Mouse (Mus musculus) stomach, embryonic 16.5 days (tissue): ENCODE measurements around the gene Gm34302. TPM values are rescaled to one million over a fixed set of nuclear protein-coding genes. Genes with fewer than 3 reads are reported as not detected.

Source experiments
- ATAC-seq: fragments of 200-750 bp; cut with Nextera tagmentation; 2 replicates; pipeline ENCODE4 v1.8.0; 2017; ENCODE audit warnings: moderate number of reproducible peaks, moderate TSS enrichment; ENCODE audit not compliant: insufficient read depth, low FRiP score
- H3K27ac ChIP-seq: fragments of 300-500 bp; sonication (generic); 2 replicates; pipeline ENCODE4 v1.5.1; 2014; ENCODE audit warnings: low read length
- H3K27me3 ChIP-seq: fragments of 300-500 bp; sonication (generic); 2 replicates; pipeline ENCODE4 v1.6.1; 2014; ENCODE audit warnings: low read length, control low read depth, mixed read lengths; ENCODE audit not compliant: control insufficient read depth, insufficient read depth
- H3K36me3 ChIP-seq: fragments of 300-500 bp; sonication (generic); 2 replicates; pipeline ENCODE4 v1.6.1; 2014; ENCODE audit warnings: low read length; ENCODE audit not compliant: control insufficient read depth, insufficient read depth
- H3K4me1 ChIP-seq: fragments of 300-500 bp; sonication (generic); 2 replicates; pipeline ENCODE4 v1.6.1; 2014; ENCODE audit warnings: low read length, control low read depth, mixed read lengths; ENCODE audit not compliant: control insufficient read depth, insufficient read depth
- H3K4me2 ChIP-seq: fragments of 300-500 bp; sonication (generic); 2 replicates; pipeline ENCODE4 v1.6.1; 2014; ENCODE audit warnings: low read depth, low read length, mixed read lengths
- H3K4me3 ChIP-seq: fragments of 300-500 bp; sonication (generic); replicated peaks from 2 replicates; pipeline ENCODE4 v1.5.1; 2014; ENCODE audit warnings: mild to moderate bottlenecking, low read length
- H3K9ac ChIP-seq: fragments of 300-500 bp; sonication (generic); 2 replicates; pipeline ENCODE4 v1.6.1; 2014; ENCODE audit warnings: low read length
- H3K9me3 ChIP-seq: fragments of 300-500 bp; sonication (generic); replicated peaks from 2 replicates; pipeline ENCODE4 v1.6.1; 2016; ENCODE audit warnings: low read length, control low read depth; ENCODE audit not compliant: control insufficient read depth
- WGBS: fragments of 180-500 bp; shearing (Covaris S2); extraction: QIAGEN DNeasy Blood & Tissue Kit; methylation state at CpG from one replicate; pipeline ENCODE4 v1.1.7; 2014; 5-methylcytosine and 5-hydroxymethylcytosine counted together
- polyA plus RNA-seq: library from polyadenylated mRNA; unstranded; fragments of >200 nt; fragmentation: Nextera tagmentation; extraction: Ambion mirVana; gene quantifications from 2 replicates; pipeline ENCODE4 v1.2.1, GENCODE M21; 2015

Gene Gm34302
- polyA plus RNA-seq, 1 experiment from 2014 or later = not detected

DNA sequence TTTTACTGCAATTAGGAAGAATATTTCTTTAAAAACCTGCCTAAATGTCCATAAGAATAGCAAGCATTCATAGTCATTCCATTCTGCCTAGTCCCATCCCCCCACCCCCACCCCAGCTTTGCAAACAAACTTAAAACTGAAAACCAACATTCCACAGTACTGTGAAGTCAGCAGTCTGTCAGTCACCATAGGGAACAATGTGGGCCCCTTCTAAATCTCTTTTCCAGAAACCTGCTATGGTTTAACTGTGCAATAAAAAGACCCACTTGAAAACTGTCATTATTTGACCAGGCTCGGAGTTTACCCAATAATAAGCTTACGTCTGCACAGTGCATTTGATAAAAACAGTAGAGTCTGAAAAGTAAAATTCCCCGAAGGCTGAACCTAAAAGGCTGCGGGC, 9.9 kb upstream of the Gm34302 start:
- 55% methylated on average over 4 of the region's 4 CpGs for WGBS
- H3K36me3 ChIP-seq = no peaks in the 10 kb centered on the region
- ATAC-seq = no peak
- no peaks in the 10 kb centered on the region for H3K4me1 ChIP-seq
- H3K27ac ChIP-seq = no peak overlapping the region
- H3K4me2 ChIP-seq = no peak overlapping the region
- no peaks in the 10 kb centered on the region for H3K27me3 ChIP-seq
- no peak overlapping the region for H3K9ac ChIP-seq
- no peak overlapping the region for H3K4me3 ChIP-seq
- no peaks in the 10 kb centered on the region for H3K9me3 ChIP-seq

DNA sequence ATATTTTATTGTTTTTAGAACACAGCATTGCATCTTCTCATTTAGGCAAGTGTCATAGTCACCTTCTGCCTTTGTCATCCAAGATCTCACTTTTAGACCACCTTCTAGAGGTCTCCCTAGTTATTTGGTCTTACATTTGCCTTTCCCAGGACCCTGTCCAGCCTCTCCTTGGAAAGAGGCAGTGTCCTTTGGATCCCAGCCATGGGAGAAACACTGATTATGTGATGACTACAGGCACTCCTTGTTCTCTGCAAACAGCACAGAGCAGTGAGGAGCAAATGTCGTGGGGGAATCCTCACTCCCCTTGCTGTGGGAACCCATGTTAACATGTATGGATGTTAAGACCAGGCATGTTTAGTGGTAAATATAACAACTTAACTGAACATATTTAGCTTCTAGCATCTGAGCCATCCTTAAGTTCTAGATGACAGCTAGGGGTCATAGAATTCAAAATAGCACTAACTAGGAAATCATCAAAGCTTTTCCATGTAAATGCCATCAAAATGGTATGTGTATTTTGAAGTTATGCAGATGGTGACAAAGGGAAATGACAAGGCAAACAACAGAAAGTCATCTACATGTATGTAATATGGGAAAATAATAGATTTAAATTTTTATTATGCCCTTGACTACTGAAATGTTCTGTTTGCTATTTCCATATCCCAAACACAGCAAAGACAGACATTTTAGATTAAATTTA, 43.1 kb downstream of the Gm34302 start:
- Histone ChIP-seq H3K27me3 (no peaks in the 10 kb centered on the region), H3K9ac (no peak overlapping the region), H3K4me3 (no peak overlapping the region), H3K36me3 (no peaks in the 10 kb centered on the region), H3K4me1 (no peaks in the 10 kb centered on the region), H3K27ac (no peak overlapping the region), H3K4me2 (no peak overlapping the region), H3K9me3 (no peaks in the 10 kb centered on the region)
- ATAC-seq = no peak
- 69% methylated on average over 1 of the region's 1 CpGs for WGBS

DNA sequence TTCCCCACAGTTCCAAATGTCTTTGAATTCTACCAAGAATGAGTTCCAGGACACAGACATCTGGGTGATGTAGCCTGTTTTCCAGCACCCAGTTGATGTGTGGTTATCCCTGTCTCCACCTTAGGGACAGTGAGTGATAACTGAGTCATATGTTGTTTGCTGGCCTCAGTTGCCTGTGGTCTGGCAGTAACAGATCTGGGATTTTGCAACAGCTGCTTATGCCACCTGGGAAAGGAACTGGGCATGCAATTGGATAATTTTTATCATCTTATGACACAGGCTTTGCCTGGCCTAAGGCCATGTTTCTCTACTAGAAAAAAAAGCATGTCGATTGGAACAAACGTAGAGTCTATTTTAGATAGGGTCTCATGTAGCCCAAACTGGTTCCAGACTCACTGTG, 43.9 kb downstream of the Gm34302 start:
- Histone ChIP-seq H3K9me3 (no peaks in the 10 kb centered on the region), H3K36me3 (no peaks in the 10 kb centered on the region), H3K27ac (no peak overlapping the region), H3K4me3 (no peak overlapping the region), H3K9ac (no peak overlapping the region), H3K4me2 (no peak overlapping the region), H3K27me3 (no peaks in the 10 kb centered on the region), H3K4me1 (no peaks in the 10 kb centered on the region)
- WGBS = 79% methylated on average over 2 of the region's 2 CpGs
- ATAC-seq = no peak

DNA sequence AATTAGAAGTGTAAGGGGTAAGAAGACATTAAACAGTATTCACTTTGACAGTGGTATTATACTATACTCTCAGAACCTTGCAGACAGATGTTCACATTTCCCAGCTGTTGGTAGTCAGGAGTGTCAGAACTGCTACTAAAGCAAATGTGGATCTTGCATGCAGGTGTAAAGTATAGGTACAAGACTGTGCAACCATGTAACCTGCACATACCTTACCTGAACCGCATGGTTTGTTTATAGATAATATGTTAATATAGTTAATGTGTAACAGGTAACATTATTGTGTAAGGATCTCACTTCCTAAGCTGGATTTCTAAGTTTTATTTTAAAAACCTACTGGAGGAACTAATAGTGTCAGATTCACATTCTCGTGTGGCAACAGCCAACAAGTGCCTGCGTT, 44.8 kb downstream of the Gm34302 start:
- 68% methylated on average over 3 of the region's 3 CpGs for WGBS

More for the DNA sequence above, 44.8 kb downstream of the Gm34302 start:
- Histone ChIP-seq H3K4me2 (no peak overlapping the region), H3K9me3 (no peaks in the 10 kb centered on the region), H3K9ac (no peak overlapping the region), H3K27me3 (no peaks in the 10 kb centered on the region), H3K4me3 (no peak overlapping the region), H3K27ac (no peak overlapping the region), H3K36me3 (no peaks in the 10 kb centered on the region), H3K4me1 (no peaks in the 10 kb centered on the region)
- ATAC-seq = no peak

Other genes starting within 250 kb of the Gm34302 start
- gene Mme, start 242.3 kb downstream of the Gm34302 start, polyA plus RNA-seq = 6.1 and 7.2 TPM in 2 replicates